Mouse (Mus musculus) Patski (cell line): Measurements from ENCODE around the gene Carnmt1. TPM values are rescaled to one million over a fixed set of nuclear protein-coding genes. Genes with fewer than 3 reads are reported as not detected.

Experiments
- ATAC-seq: fragments of 100-300 bp; one replicate; pipeline ENCODE4 v1.8.0; 2021
- CTCF ChIA-PET: fragments of 350-600 bp; sonication (Branson Sonifier 250); formaldehyde crosslinking; loops from one replicate; lab custom pipeline; 2022; ENCODE audit warnings: inconsistent platforms; lab: Charles Lee
- POLR2A ChIA-PET: fragments of 350-600 bp; sonication (Branson Sonifier 250); formaldehyde crosslinking; loops from one replicate; lab custom pipeline; 2022; ENCODE audit warnings: antibody characterized with exemption, inconsistent platforms; lab: Charles Lee
- DNase-seq: peaks from one replicate; pipeline ENCODE4 v3.0.0-alpha.2; 2011; ENCODE audit warnings: low read depth, low spot score
- H3K27me3 ChIP-seq: fragments of 371-371 bp; one replicate; pipeline ENCODE4 v1.5.1; 2021
- CTCF ChIP-seq: fragments of 100-300 bp; IDR thresholded peaks from one replicate; pipeline ENCODE4 v1.5.1; 2021
- in situ Hi-C: fragments of 300-500 bp; cut with MboI; formaldehyde crosslinking; loops from 3 replicates; pipeline ENCODE4 v1.11.1; 2018; ENCODE audit warnings: low pct_unique_long_range_greater_than_20kb, mixed read lengths
- polyA plus RNA-seq: library from polyadenylated mRNA; unstranded; gene quantifications from one replicate; pipeline ENCODE4 v1.2.3, GENCODE M21; 2021

Carnmt1 gene
- polyA plus RNA-seq = 17.5 TPM

DNA sequence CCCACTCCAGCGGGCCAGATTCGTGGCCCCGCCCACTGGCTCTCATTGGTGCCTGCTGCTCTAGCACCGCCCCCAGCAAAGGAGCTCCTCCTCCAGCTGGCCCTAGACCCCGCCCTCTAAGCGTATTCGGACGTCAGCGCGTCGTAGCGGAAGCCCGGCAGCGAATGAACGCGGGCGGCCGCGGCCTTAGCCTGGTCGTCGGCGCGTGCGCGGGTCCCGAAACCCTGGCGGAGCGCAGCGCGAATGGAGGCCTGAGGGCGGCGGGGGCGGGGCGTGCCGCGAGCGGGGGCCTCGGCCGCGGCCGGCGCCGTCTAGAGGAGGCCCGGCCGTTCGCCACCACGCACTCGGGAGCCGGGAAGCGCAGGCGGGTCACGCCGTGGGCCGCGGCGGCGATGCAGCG, at the start of gene Carnmt1:
Carnmt1 (plus strand) TSS at position 157 of the 400 bp plus-strand sequence.
- DNase-seq = peak; percentile 88
- ChIA-PET POLR2A (interaction anchor here (1.0 to 1.1 kb wide), 2 partner anchors 9 to 12 kb away, joined by 3 to 4 read pairs; no protein-coding TSS in a partner anchor), CTCF (interaction anchor here (0.9 to 1.3 kb wide), 2 partner anchors 11 to 18 kb away, joined by 3 read pairs; no protein-coding TSS in a partner anchor)
- no peak for TF ChIP-seq CTCF
- in situ Hi-C loops = no loop called here
- H3K27me3 ChIP-seq = no peaks in the 10 kb centered on the region
- ATAC-seq = peak; percentile 96

DNA sequence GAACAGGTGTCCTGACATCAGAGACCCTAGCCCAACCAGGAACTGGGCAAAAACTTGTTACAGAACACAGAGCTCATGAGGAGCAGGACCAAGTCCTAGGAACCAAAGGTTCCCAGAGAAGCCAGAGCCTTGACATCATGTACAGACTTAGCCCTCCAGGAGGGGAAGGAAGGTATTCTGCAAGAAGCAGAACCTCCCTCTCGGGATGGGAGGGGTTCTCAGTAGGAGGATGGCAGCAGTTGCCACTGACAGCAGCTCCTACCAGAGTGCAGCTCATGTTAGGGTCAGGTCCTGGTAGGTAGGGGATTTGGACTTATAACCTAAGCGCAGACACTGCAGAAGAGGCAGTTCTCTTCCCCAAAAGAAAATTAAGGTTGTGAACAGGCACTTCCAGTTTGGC, 46.7 kb upstream of the Carnmt1 start:
- in situ Hi-C loops = no loop called here
- ChIA-PET POLR2A (no interaction called here), CTCF (interaction anchor here (0.9 to 2.4 kb wide), 4 partner anchors 10 to 16 kb away, joined by 3 to 7 read pairs (median 6); no protein-coding TSS in a partner anchor)
- DNase-seq (no peak), ATAC-seq (no peak)
- H3K27me3 ChIP-seq = no peaks in the 10 kb centered on the region
- no peak for TF ChIP-seq CTCF

DNA sequence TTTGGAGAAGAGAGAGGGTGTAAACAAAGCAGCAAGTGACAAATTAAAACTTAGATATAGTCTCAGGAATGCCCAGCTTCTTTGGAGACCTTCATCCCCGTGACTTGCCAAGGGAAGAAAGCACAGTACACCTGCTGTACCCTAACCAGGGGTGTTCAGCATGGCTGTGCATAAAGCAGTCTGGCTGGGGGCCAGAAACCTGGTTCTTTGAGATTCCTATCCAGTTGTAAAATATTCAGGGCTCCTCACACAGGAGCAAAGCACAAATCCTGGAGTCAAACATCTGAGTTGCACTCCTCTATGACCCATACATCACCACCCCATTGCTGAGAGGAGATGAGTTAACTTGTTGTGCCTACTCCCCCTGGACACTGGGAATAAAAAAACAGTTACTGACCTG, 41.0 kb upstream of the Carnmt1 start:
- DNase-seq = no peak
- ChIA-PET POLR2A (no interaction called here), CTCF (no interaction called here)
- in situ Hi-C loops = no loop called here
- H3K27me3 ChIP-seq = no peaks in the 10 kb centered on the region
- ATAC-seq = no peak
- TF ChIP-seq CTCF = no peak

DNA sequence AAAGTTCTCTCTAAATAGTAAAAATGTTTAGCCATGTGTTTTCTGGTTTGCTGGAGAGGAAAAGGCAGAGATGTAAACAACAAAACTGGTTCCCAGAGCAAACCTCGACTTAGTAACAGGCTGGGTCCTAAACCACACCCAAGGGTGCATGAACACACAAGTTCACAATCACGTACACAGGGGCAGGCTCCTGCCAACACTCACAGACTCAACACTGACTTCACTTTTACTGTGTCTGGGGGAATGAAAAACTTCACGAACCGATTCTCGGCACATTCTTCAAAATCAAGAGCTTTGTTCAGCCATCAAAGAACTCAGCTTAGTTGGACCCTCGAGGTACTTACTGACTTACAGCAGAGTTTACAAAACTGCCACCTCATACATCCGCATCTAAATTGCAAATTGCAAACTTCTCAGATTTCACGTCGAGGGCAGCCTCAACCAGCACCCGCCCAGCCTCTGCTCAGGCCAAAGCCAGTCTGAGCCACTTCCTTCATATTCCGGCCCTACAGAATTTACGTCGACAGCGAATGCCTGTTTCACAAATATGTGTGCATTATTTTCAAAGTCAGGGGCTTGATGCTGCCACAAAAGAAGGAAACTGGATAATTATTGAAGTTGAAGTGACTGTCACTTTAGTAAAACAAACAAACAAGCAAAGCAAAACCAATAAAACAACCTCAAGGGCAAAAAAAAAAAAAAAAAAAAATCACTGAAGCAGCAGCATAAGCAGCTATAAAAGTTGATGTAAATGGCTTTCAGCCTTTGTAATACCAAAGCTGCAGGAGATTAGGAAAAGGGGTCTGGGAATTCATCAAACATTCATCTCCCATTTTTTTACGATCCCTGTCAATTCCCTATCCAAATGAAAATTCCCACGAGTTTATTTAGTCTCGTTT, 40.1 kb upstream of the Carnmt1 start:
- no peak for TF ChIP-seq CTCF
- ChIA-PET CTCF (interaction anchor here (0.9 to 1.6 kb wide), 2 partner anchors 10 to 11 kb away, joined by 3 to 7 read pairs; no protein-coding TSS in a partner anchor), POLR2A (interaction anchor here (0.7 kb wide), 1 partner anchor 806 kb away, joined by 4 read pairs; no protein-coding TSS in a partner anchor)
- in situ Hi-C loops = no loop called here
- no peaks in the 10 kb centered on the region for H3K27me3 ChIP-seq
- DNase-seq = no peak
- ATAC-seq = no peak

DNA sequence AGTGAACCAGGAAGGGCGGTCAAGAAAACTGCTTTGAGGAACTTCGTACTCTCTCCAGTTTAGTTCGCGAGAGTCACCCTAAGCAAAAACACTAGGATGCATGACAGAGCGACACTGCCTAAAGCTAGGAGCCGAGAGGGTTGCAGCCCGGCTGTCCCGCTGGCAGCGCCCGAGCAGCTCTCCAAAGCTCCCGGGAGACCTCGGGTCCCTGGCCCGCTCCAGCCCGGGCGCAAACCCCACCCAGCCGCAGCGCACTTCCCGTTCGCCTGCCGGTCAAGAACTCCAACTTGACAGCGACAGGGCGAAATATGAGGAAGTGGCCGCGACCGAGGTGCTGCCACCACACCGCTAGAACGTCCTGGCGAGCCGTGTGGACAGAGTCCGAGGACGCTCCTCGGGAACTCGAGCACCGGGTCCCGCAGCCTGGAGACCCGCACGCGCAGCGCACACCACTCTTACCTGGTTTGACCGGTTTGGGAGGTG, 39.4 kb upstream of the Carnmt1 start:
- H3K27me3 ChIP-seq = no peaks in the 10 kb centered on the region
- POLR2A ChIA-PET = interaction anchor here (0.7 kb wide), 1 partner anchor 806 kb away, joined by 4 read pairs; no protein-coding TSS in a partner anchor
- DNase-seq (no peak), ATAC-seq (peak; percentile 42)
- in situ Hi-C loops = no loop called here
- CTCF ChIA-PET = interaction anchor here (0.9 to 1.6 kb wide), 4 partner anchors 9 to 188 kb away, joined by 3 to 7 read pairs (median 3); no protein-coding TSS in a partner anchor
- TF ChIP-seq CTCF = no peak

DNA sequence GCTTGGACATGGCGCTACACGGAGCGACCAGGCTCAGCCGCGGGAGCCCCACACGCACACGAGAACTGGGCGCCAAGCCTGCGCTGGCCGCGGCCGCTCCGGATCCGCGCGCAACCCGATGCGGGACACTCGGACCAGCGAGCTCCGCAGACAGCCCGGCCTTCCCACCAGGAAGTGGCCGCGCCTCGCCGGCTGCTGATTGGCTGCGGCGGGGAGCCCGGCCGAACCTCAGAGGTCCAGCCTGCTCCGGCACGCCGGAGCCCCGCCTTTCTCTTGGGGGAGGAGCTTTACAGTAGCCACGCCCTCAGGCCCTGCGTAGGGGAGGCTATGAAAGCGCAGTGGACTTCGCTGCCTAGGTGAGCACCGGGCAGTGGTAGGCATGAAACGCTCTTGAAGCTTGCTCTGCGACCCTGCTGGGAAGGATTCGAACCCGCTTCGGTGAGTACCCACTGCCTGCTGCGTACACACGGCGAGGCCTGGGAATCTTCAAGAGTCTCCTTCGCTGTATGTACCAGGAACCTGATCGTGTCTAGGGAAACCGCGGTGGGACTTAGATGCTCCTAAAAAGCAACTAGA, 38.8 kb upstream of the Carnmt1 start, which contains the start of the genes Ostf1 and Nmrk1:
Ostf1 (minus strand) TSS at position 180 of the 576 bp plus-strand sequence.
Nmrk1 (plus strand) TSS at position 307 of the 576 bp plus-strand sequence.
- TF ChIP-seq CTCF = no peak
- peak; percentile 99 for ATAC-seq
- peak; percentile 75 for DNase-seq
- POLR2A ChIA-PET = interaction anchor here (0.6 kb wide), 1 partner anchor 77 kb away, joined by 3 read pairs; no protein-coding TSS in a partner anchor
- in situ Hi-C loops = no loop called here
- H3K27me3 ChIP-seq = no peaks in the 10 kb centered on the region
- CTCF ChIA-PET = interaction anchor here (0.9 to 1.6 kb wide), 3 partner anchors 8 to 187 kb away, joined by 3 to 7 read pairs (median 3); no protein-coding TSS in a partner anchor

DNA sequence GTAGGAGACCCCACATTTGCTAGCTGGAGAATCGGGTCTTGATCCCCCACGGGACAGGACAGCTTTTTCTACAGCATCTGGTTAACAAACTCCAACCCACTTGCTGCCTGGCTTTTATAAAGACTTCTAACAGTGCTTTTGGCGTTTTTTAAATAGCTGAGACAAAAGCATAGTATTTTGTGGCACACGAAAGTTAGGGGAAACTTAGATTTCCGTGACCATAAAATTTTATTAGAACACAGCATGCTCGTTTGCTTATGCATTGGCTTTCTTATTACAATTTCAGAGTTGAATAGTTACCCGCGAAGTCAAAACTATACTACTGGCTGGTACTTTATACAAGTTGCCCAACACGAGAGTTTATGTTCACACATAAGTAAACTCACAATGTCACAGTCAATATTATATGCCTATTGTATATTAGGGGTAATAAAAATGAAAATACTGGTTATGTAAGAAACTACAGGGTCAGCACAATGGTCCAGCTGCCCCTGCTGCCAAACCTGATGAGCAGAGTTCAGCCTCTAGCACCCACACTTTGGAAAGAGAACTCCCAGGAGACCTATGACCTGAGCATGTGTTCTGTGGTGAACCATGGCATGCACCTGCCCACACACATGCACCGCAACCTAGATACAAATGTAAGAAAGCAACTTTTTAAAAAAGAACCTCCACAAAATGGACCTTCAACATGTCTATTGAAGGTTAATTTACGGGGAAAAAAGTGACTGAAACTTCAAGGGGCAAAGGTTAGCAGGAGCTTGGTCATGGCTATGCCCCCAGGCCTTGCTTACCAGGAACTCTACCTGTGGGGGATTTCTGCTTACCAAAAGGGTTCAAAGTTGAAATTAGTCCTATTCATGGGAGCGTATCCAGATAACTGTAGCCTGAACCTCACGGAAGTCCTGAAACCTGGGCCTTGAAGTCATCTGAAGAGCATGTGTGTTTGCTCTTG, 38.1 kb upstream of the Carnmt1 start:
- CTCF ChIA-PET = interaction anchor here (0.9 to 1.2 kb wide), 2 partner anchors 15 to 186 kb away, joined by 3 read pairs; no protein-coding TSS in a partner anchor
- DNase-seq (no peak), ATAC-seq (no peak)
- POLR2A ChIA-PET = interaction anchor here (0.6 kb wide), 1 partner anchor 78 kb away, joined by 3 read pairs; no protein-coding TSS in a partner anchor
- no peak for TF ChIP-seq CTCF
- no peaks in the 10 kb centered on the region for H3K27me3 ChIP-seq
- in situ Hi-C loops = no loop called here

DNA sequence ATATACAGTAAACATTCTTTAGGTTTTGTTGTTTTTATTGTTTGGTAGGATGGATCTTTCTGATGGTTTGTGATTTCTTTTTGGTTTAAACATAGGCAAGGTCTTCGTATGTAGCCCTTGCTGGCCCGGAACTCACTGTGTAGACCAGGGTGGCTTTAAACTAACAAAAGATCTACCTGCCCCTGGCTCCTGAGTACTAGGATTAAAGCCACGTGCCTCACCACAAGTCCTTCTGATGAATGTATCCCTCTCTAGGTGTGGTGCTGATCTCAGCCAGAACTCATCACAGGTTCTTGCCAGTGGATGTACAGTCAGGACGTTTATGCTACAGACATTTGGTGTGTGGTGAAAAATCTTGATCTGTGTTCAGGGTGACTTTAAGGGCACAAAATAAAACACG, 32.6 kb upstream of the Carnmt1 start:
- CTCF ChIA-PET = interaction anchor here (1.0 to 1.5 kb wide), 2 partner anchors 8 to 37 kb away, joined by 3 to 4 read pairs; no protein-coding TSS in a partner anchor
- POLR2A ChIA-PET = no interaction called here

DNA sequence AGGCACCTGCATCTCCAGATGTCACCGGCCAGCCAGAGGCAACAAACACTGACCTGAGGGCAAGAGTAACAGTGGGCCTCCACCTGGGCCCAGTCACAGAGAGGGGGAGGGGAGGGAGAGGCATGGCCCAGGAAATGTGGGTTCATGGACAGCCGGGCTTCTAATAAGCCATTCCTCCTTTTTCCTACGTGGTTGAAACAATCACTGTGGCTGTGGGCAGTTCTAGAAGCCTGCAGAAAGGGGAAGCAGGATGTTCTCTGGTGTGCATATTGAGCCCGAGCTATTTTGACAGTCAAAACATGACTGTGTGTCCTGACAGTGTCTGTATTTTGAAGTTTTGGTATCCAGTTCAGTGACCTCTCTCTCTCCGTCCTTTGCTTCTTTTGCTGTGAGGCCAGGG, 31.6 kb upstream of the Carnmt1 start:
- no peak for TF ChIP-seq CTCF
- DNase-seq (no peak), ATAC-seq (no peak)
- POLR2A ChIA-PET = no interaction called here
- CTCF ChIA-PET = interaction anchor here (0.8 to 2.0 kb wide), 5 partner anchors 8 to 29 kb away, joined by 3 to 9 read pairs (median 3); partner anchors contain the start of genes Nmrk1 and Ostf1
- H3K27me3 ChIP-seq = no peaks in the 10 kb centered on the region
- in situ Hi-C loops = no loop called here

More for the DNA sequence above, 32.6 kb upstream of the Carnmt1 start:
- H3K27me3 ChIP-seq = no peaks in the 10 kb centered on the region
- in situ Hi-C loops = no loop called here
- ATAC-seq (no peak), DNase-seq (no peak)
- no peak for TF ChIP-seq CTCF
